ENCODE assay signal across 8 mouse cellular contexts in the genomic region with DNA sequence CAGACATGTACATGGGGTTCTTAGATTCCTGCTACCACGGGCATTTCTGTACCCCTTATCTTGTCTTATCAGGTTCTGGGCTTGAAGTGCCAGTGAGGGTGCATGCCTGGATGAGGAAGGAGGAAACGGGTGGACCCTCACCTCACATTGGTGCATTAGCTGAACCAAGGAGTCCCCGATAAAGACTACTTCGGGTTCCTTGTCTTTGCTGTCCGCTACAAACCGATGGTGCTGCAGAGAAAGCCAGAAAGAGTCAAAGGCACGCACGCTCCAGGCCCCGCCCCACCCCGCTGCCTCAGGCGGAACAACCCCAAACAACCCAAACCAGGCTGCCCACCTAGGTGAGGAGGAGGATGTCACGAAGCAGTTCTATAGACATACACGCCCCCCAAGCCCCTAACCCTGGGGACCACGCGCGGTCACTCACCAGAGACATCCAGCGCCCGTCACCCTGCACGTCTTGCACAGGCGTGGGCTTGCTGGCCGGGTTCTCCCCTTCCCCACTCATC. TPM values are rescaled to one million over a fixed set of nuclear protein-coding genes. Genes with fewer than 3 reads are reported as not detected.
DNase-seq lines count a peak whose midpoint lies in the region; ATAC-seq and TF ChIP-seq lines count a peak whose summit lies in the region.

No protein-coding gene starts in this region.

- ATAC-seq in embryonic facial prominence, embryonic 13.5 days (ENCODE audit: insufficient number of reproducible peaks, insufficient read depth, low FRiP score, low TSS enrichment, low read depth), result no peak; the same call in 1 of the 2 replicates
- ATAC-seq in intestine, embryonic 14.5 days (replicated peaks; ENCODE audit: low FRiP score, low TSS enrichment, low read depth), result peak; percentile 13; the same call in 1 of the 2 replicates

- no peaks in the 10 kb centered on the region for H3K27me3 ChIP-seq in heart, embryonic 10.5 days (ENCODE audit: insufficient read depth, poor library complexity, severe bottlenecking)
- no peaks in the 10 kb centered on the region for H3K27me3 ChIP-seq in CH12.LX (replicated peaks)
- no peaks in the 10 kb centered on the region for H3K27me3 ChIP-seq in embryonic facial prominence, embryonic 13.5 days
- no peaks in the 10 kb centered on the region for H3K27me3 ChIP-seq in intestine, embryonic 14.5 days (replicated peaks; ENCODE audit: control insufficient read depth, insufficient read depth, low read length)
- no peaks in the 10 kb centered on the region; the same call in 1 of the 2 replicates for H3K27me3 ChIP-seq in midbrain, embryonic 10.5 days (ENCODE audit: low read depth, poor library complexity, severe bottlenecking)
- H3K27me3 ChIP-seq in thymus, adult 2 months (ENCODE audit: control insufficient read depth, insufficient read depth, low read length), result no peaks in the 10 kb centered on the region

- H3K9me3 ChIP-seq in heart, embryonic 10.5 days, result no peaks in the 10 kb centered on the region
- H3K9me3 ChIP-seq in CH12.LX (replicated peaks; ENCODE audit: low read length), result no peaks in the 10 kb centered on the region
- no peaks in the 10 kb centered on the region for H3K9me3 ChIP-seq in embryonic facial prominence, embryonic 13.5 days
- H3K9me3 ChIP-seq in intestine, embryonic 14.5 days (ENCODE audit: control insufficient read depth, low read length), result no peaks in the 10 kb centered on the region
- H3K9me3 ChIP-seq in midbrain, embryonic 10.5 days (replicated peaks), result no peaks in the 10 kb centered on the region

- TF ChIP-seq POLR2A in CH12.LX (IDR thresholded peaks at IDR 0.05; ENCODE audit: low read depth, low read length), result no peak
- no peak for TF ChIP-seq POLR2A in thymus, adult 2 months (IDR thresholded peaks at IDR 0.05; ENCODE audit: control insufficient read depth, extremely low read depth, insufficient read depth, low read length, poor library complexity)

- H3K9ac ChIP-seq in CH12.LX (ENCODE audit: insufficient read depth, low read depth), result peak overlapping the region; percentile 42; the same call in 1 of the 2 replicates
- peak overlapping the region; percentile 91 for H3K9ac ChIP-seq in embryonic facial prominence, embryonic 13.5 days
- peak overlapping the region; percentile 70 for H3K9ac ChIP-seq in intestine, embryonic 14.5 days (ENCODE audit: low read length)

- under 1% methylated on average over 21 of the region's 21 CpGs for WGBS in heart, embryonic 10.5 days
- WGBS in embryonic facial prominence, embryonic 13.5 days, result under 1% methylated on average over 21 of the region's 21 CpGs
- WGBS in intestine, embryonic 14.5 days, result under 1% methylated on average over 21 of the region's 21 CpGs
- WGBS in midbrain, embryonic 10.5 days, result 2% methylated on average over 21 of the region's 21 CpGs
- WGBS in thymus, adult 2 months, result 2% methylated on average over 21 of the region's 21 CpGs

- peak overlapping the region; percentile 98 for H3K27ac ChIP-seq in heart, embryonic 10.5 days
- H3K27ac ChIP-seq in CH12.LX (ENCODE audit: insufficient read depth, low read depth), result 0 out of 2 replicates have a peak overlapping the region, but pooled peaks have one; percentile 56
- H3K27ac ChIP-seq in embryonic facial prominence, embryonic 13.5 days, result peak overlapping the region; percentile 97
- H3K27ac ChIP-seq in intestine, embryonic 14.5 days (ENCODE audit: low read depth), result peak overlapping the region; percentile 93
- peak overlapping the region; percentile 99 for H3K27ac ChIP-seq in midbrain, embryonic 10.5 days (replicated peaks)
- H3K27ac ChIP-seq in thymus, adult 2 months (ENCODE audit: control insufficient read depth, insufficient read depth, low read length), result peak overlapping the region; percentile 46

- H3K79me2 ChIP-seq in CH12.LX (replicated peaks; ENCODE audit: control insufficient read depth, extremely low read depth, insufficient read depth, poor library complexity, severe bottlenecking), result no peaks in the 10 kb centered on the region

- no peak for TF ChIP-seq CTCF in CH12.LX (conservative IDR thresholded peaks at IDR 0.05 in 1 of 2, IDR thresholded peaks at IDR 0.05 in 1 of 2; ENCODE audit: low read depth in 2 of 2, low read length in 2 of 2)
- no peak for TF ChIP-seq CTCF in thymus, adult 2 months (IDR thresholded peaks at IDR 0.05; ENCODE audit: borderline replicate concordance, control insufficient read depth, extremely low read depth, insufficient read depth, low read length, poor library complexity)

- peaks cover 41% of the 10 kb centered on the region for H3K36me3 ChIP-seq in heart, embryonic 10.5 days
- H3K36me3 ChIP-seq in CH12.LX (replicated peaks in 1 of 2; ENCODE audit: control insufficient read depth in 1 of 2, insufficient read depth in 1 of 2, low read length in 1 of 2), result peaks cover 25 to 26% of the 10 kb centered on the region in 2 experiments
- H3K36me3 ChIP-seq in embryonic facial prominence, embryonic 13.5 days, result peaks cover 42% of the 10 kb centered on the region
- peaks cover 38% of the 10 kb centered on the region for H3K36me3 ChIP-seq in intestine, embryonic 14.5 days (ENCODE audit: control insufficient read depth, insufficient read depth, low read length)
- H3K36me3 ChIP-seq in midbrain, embryonic 10.5 days, result peaks cover 43% of the 10 kb centered on the region
- peaks cover 15% of the 10 kb centered on the region for H3K36me3 ChIP-seq in thymus, adult 2 months (ENCODE audit: control insufficient read depth, insufficient read depth, low read length)

- dilution Hi-C loops in CH12.LX (cut with MboI; ENCODE audit: extremely low pct_ligation_motif_present, extremely low pct_unique_long_range_greater_than_20kb, low sequenced_read_pairs), result no loop called here

- H3K4me1 ChIP-seq in heart, embryonic 10.5 days, result peaks cover 41% of the 10 kb centered on the region
- H3K4me1 ChIP-seq in CH12.LX (ENCODE audit: control insufficient read depth in 1 of 2, insufficient read depth in 2 of 2), result peaks cover 17 to 54% of the 10 kb centered on the region in 2 experiments
- H3K4me1 ChIP-seq in embryonic facial prominence, embryonic 13.5 days, result peaks cover 27% of the 10 kb centered on the region
- peaks cover 11% of the 10 kb centered on the region for H3K4me1 ChIP-seq in intestine, embryonic 14.5 days (replicated peaks; ENCODE audit: control insufficient read depth, insufficient read depth, low read length)
- H3K4me1 ChIP-seq in midbrain, embryonic 10.5 days, result peaks cover 48% of the 10 kb centered on the region
- H3K4me1 ChIP-seq in thymus, adult 2 months (replicated peaks; ENCODE audit: control insufficient read depth, insufficient read depth, low read length), result peaks cover 18% of the 10 kb centered on the region

- peak; percentile 80 for DNase-seq in heart, embryonic 10.5 days (ENCODE audit: low spot score)
- no peak for DNase-seq in heart, adult 9 months (ENCODE audit: low spot score in 2 of 2)
- no peak for DNase-seq in CH12.LX (ENCODE audit: extremely low read depth)
- DNase-seq in intestine, embryonic 14.5 days (ENCODE audit: low spot score), result peak; percentile 76
- DNase-seq in midbrain, embryonic 10.5 days (ENCODE audit: low spot score), result peak; percentile 53
- DNase-seq in thymus, adult 2 months, result peak; percentile 65
- no peak for DNase-seq in cerebellum, adult 9-10 months

- no peak for TF ChIP-seq RAD21 in CH12.LX (IDR thresholded peaks at IDR 0.05; ENCODE audit: low read depth, low read length)

- H3K4me2 ChIP-seq in CH12.LX (ENCODE audit: insufficient read depth, low read depth, poor library complexity, severe bottlenecking), result peak overlapping the region; percentile 48; the same call in 1 of the 2 replicates
- peak overlapping the region; percentile 78 for H3K4me2 ChIP-seq in embryonic facial prominence, embryonic 13.5 days
- peak overlapping the region; percentile 73 for H3K4me2 ChIP-seq in intestine, embryonic 14.5 days (ENCODE audit: low read length)

- H3K4me3 ChIP-seq in heart, embryonic 10.5 days, result peak overlapping the region; percentile 93
- H3K4me3 ChIP-seq in CH12.LX (replicated peaks in 1 of 3; ENCODE audit: low read depth in 2 of 3, low read length in 2 of 3, poor library complexity in 1 of 3), result peak overlapping the region; percentile 51 to 74 (median 64)
- peak overlapping the region; percentile 88 for H3K4me3 ChIP-seq in embryonic facial prominence, embryonic 13.5 days
- peak overlapping the region; percentile 79 for H3K4me3 ChIP-seq in intestine, embryonic 14.5 days (ENCODE audit: low read depth, low read length)
- H3K4me3 ChIP-seq in midbrain, embryonic 10.5 days, result peak overlapping the region; percentile 92
- H3K4me3 ChIP-seq in thymus, adult 2 months (ENCODE audit: control insufficient read depth, insufficient read depth, low read length), result peak overlapping the region; percentile 94

- no peak for TF ChIP-seq EP300 in CH12.LX (IDR thresholded peaks at IDR 0.05; ENCODE audit: low read length)

- in situ Hi-C loops in CH12.LX (cut with MboI; ENCODE audit: low pct_ligation_motif_present, low pct_unique_long_range_greater_than_20kb, low sequenced_read_pairs), result no loop called here

RNA-seq across cellular contexts. Expression of gene Pafah1b3, which starts 0.8 kb away (rescaled TPM):
- 147 and 189 TPM in 2 replicates for polyA plus RNA-seq in heart, embryonic 10.5 days (2016; fragmentation: Nextera tagmentation; extraction: Ambion mirVana)
- total RNA-seq in CH12.LX (2012; rRNA removed), result 22.7 and 50.2 TPM in 2 replicates
- 9.7 and 17.6 TPM in 2 replicates for total RNA-seq in CH12.LX (2014; rRNA removed)
- 5.9 TPM in 2 replicates for polyA plus RNA-seq in CH12.LX (2012; ENCODE audit: insufficient read length, low read depth)
- polyA plus RNA-seq in embryonic facial prominence, embryonic 13.5 days (2015; fragmentation: Nextera tagmentation; extraction: Ambion mirVana), result 315 and 322 TPM in 2 replicates
- polyA plus RNA-seq in intestine, embryonic 14.5 days (2014; fragmentation: Nextera tagmentation; extraction: Ambion mirVana), result 198 and 203 TPM in 2 replicates
- polyA plus RNA-seq in midbrain, embryonic 10.5 days (2016; fragmentation: Nextera tagmentation; extraction: Ambion mirVana), result 293 and 325 TPM in 2 replicates
- polyA plus RNA-seq in thymus, adult 2 months (2012; rRNA removed), result 138 and 140 TPM in 2 replicates

RNA-seq across cellular contexts. Expression of gene Prr19, which starts 4.2 kb away (rescaled TPM):
- polyA plus RNA-seq in heart, embryonic 10.5 days (2016; fragmentation: Nextera tagmentation; extraction: Ambion mirVana), result 0.26 and 0.65 TPM in 2 replicates
- not detected in 2 replicates for total RNA-seq in CH12.LX (2012; rRNA removed)
- total RNA-seq in CH12.LX (2014; rRNA removed), result not detected in 2 replicates
- polyA plus RNA-seq in CH12.LX (2012; ENCODE audit: insufficient read length, low read depth), result not detected in 2 replicates
- polyA plus RNA-seq in embryonic facial prominence, embryonic 13.5 days (2015; fragmentation: Nextera tagmentation; extraction: Ambion mirVana), result 0.60 and 0.92 TPM in 2 replicates
- 0.62 and 0.71 TPM in 2 replicates for polyA plus RNA-seq in intestine, embryonic 14.5 days (2014; fragmentation: Nextera tagmentation; extraction: Ambion mirVana)
- 1.1 and 1.4 TPM in 2 replicates for polyA plus RNA-seq in midbrain, embryonic 10.5 days (2016; fragmentation: Nextera tagmentation; extraction: Ambion mirVana)
- 0.08 TPM in 1 of 2 replicates, not detected in the other for polyA plus RNA-seq in thymus, adult 2 months (2012; rRNA removed)

RNA-seq across cellular contexts. Expression of gene Tmem145, which starts 8.9 kb away (rescaled TPM):
- polyA plus RNA-seq in heart, embryonic 10.5 days (2016; fragmentation: Nextera tagmentation; extraction: Ambion mirVana), result 0.09 and 0.63 TPM in 2 replicates
- total RNA-seq in CH12.LX (2012; rRNA removed), result not detected in 2 replicates
- total RNA-seq in CH12.LX (2014; rRNA removed), result not detected in 2 replicates
- 0.10 TPM in 1 of 2 replicates, not detected in the other for polyA plus RNA-seq in CH12.LX (2012; ENCODE audit: insufficient read length, low read depth)
- 2.2 and 2.5 TPM in 2 replicates for polyA plus RNA-seq in embryonic facial prominence, embryonic 13.5 days (2015; fragmentation: Nextera tagmentation; extraction: Ambion mirVana)
- polyA plus RNA-seq in intestine, embryonic 14.5 days (2014; fragmentation: Nextera tagmentation; extraction: Ambion mirVana), result 1.5 and 1.6 TPM in 2 replicates
- polyA plus RNA-seq in midbrain, embryonic 10.5 days (2016; fragmentation: Nextera tagmentation; extraction: Ambion mirVana), result 2.1 and 5.1 TPM in 2 replicates
- polyA plus RNA-seq in thymus, adult 2 months (2012; rRNA removed), result 0.08 and 0.13 TPM in 2 replicates

RNA-seq across cellular contexts. Expression of gene Megf8, which starts 20.0 kb away (rescaled TPM):
- 10.4 and 11.2 TPM in 2 replicates for polyA plus RNA-seq in heart, embryonic 10.5 days (2016; fragmentation: Nextera tagmentation; extraction: Ambion mirVana)
- total RNA-seq in CH12.LX (2012; rRNA removed) (0.92 and 1.7 TPM in 2 replicates), CH12.LX (2014; rRNA removed) (0.50 and 0.62 TPM in 2 replicates)
- 1.0 and 1.2 TPM in 2 replicates for polyA plus RNA-seq in CH12.LX (2012; ENCODE audit: insufficient read length, low read depth)
- polyA plus RNA-seq in embryonic facial prominence, embryonic 13.5 days (2015; fragmentation: Nextera tagmentation; extraction: Ambion mirVana), result 17.6 and 18.5 TPM in 2 replicates
- 10.8 and 11.4 TPM in 2 replicates for polyA plus RNA-seq in intestine, embryonic 14.5 days (2014; fragmentation: Nextera tagmentation; extraction: Ambion mirVana)
- polyA plus RNA-seq in midbrain, embryonic 10.5 days (2016; fragmentation: Nextera tagmentation; extraction: Ambion mirVana), result 13.9 and 14.9 TPM in 2 replicates
- polyA plus RNA-seq in thymus, adult 2 months (2012; rRNA removed), result 11.9 and 14.8 TPM in 2 replicates

RNA-seq across cellular contexts. Expression of gene Cic, which starts 29.5 kb away (rescaled TPM):
- 17.0 and 28.7 TPM in 2 replicates for polyA plus RNA-seq in heart, embryonic 10.5 days (2016; fragmentation: Nextera tagmentation; extraction: Ambion mirVana)
- 17.5 and 21.7 TPM in 2 replicates for total RNA-seq in CH12.LX (2012; rRNA removed)
- 2.2 and 2.5 TPM in 2 replicates for total RNA-seq in CH12.LX (2014; rRNA removed)
- 31.2 and 34.5 TPM in 2 replicates for polyA plus RNA-seq in CH12.LX (2012; ENCODE audit: insufficient read length, low read depth)
- polyA plus RNA-seq in embryonic facial prominence, embryonic 13.5 days (2015; fragmentation: Nextera tagmentation; extraction: Ambion mirVana), result 46.2 and 47.4 TPM in 2 replicates
- 38.0 and 38.5 TPM in 2 replicates for polyA plus RNA-seq in intestine, embryonic 14.5 days (2014; fragmentation: Nextera tagmentation; extraction: Ambion mirVana)
- polyA plus RNA-seq in midbrain, embryonic 10.5 days (2016; fragmentation: Nextera tagmentation; extraction: Ambion mirVana), result 18.5 and 21.7 TPM in 2 replicates
- 270 and 297 TPM in 2 replicates for polyA plus RNA-seq in thymus, adult 2 months (2012; rRNA removed)

Comparison
In these comparisons a context has a peak if more than half of its experiments do, and no peak if none do; other contexts are left out.
1. DNase-seq: peak in heart, embryonic 10.5 days (single experiment), intestine, embryonic 14.5 days (single experiment), midbrain, embryonic 10.5 days (single experiment) and thymus, adult 2 months (single experiment); none in heart, adult 9 months (0 of 2), CH12.LX (single experiment) and cerebellum, adult 9-10 months (single experiment).
2. H3K27ac ChIP-seq: peak in every context shown above with its lines; median percentile 99 in midbrain, embryonic 10.5 days; 98 in heart, embryonic 10.5 days; 97 in embryonic facial prominence, embryonic 13.5 days; 93 in intestine, embryonic 14.5 days; 56 in CH12.LX; 46 in thymus, adult 2 months.
3. RNA of gene Pafah1b3, which starts 0.8 kb away (polyA plus RNA-seq): 315 to 322 TPM in embryonic facial prominence, embryonic 13.5 days, 293 to 325 TPM in midbrain, embryonic 10.5 days, 198 to 203 TPM in intestine, embryonic 14.5 days, 147 to 189 TPM in heart, embryonic 10.5 days and 138 to 140 TPM in thymus, adult 2 months; 5.9 TPM in CH12.LX; every median in the first group is over 10 times any median in the second.
4. Peak in every context shown above with its lines, with median percentiles within 50 percentile points of each other: H3K4me3 ChIP-seq, H3K4me2 ChIP-seq and H3K9ac ChIP-seq.